Comparison of ENCODE assay signal across 14 mouse cellular contexts in the genomic region with DNA sequence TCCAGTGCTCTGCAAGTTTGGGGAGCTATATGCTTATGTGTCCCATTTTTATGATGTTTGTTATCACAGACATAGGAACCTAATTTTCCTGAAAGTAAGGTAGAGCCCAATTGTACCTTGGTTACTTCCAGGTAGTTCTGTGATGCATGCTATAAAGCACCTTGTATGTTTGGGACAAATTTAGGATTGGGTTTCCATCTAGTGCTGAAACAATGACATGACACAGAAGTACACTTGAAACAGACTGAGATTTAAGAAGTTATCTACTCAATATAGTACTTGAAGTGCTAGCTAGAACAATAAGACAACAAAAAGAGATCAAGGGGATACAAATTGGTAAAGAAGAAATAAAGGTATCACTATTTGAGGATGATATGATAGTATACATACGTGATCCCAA.
"Had no signal": no experiment of that assay in that cellular context is flagged by ENCODE, and none has a peak within 500 bp of the region (broad histone marks: within the 10 kb centered on the region; RNA-seq: fewer than 3 reads in every experiment).

No protein-coding gene starts in this region.

- H3K4me2 ChIP-seq: liver, embryonic 13.5 days; midbrain, embryonic 11.5 days; stomach, embryonic 15.5 days had no signal

- H3K9ac ChIP-seq: liver, embryonic 13.5 days; stomach, embryonic 15.5 days had no signal

- H3K27me3 ChIP-seq: liver, embryonic 13.5 days; stomach, embryonic 15.5 days had no signal

- DNase-seq: kidney, adult 2 months; kidney, postnatal 25 days; liver, embryonic 13.5 days; lung, adult 2 months; lung, postnatal 14 days; lung, postnatal 4 days; midbrain, embryonic 14.5 days; spleen, adult 18-20 months; thymus, postnatal 25 days had no signal

- H3K4me1 ChIP-seq: liver, embryonic 13.5 days; stomach, embryonic 15.5 days had no signal

- H3K9me3 ChIP-seq: liver, embryonic 13.5 days; stomach, embryonic 15.5 days had no signal

- ATAC-seq: intestine, postnatal 0 days had no signal

- H3K27ac ChIP-seq: kidney, postnatal 0 days; liver, embryonic 13.5 days; stomach, embryonic 15.5 days had no signal

- H3K36me3 ChIP-seq: liver, embryonic 13.5 days; stomach, embryonic 15.5 days had no signal

- H3K4me3 ChIP-seq: liver, embryonic 13.5 days; myocyte; stomach, embryonic 15.5 days had no signal
